Mouse (Mus musculus): ENCODE data around the gene Cfap157. TPM values are rescaled to one million over a fixed set of nuclear protein-coding genes. Genes with fewer than 3 reads are reported as not detected.

Cfap157 gene
- polyA plus RNA-seq (2014; fragmentation: Illumina TruSeq; extraction: RNeasy Lipid Tissue Mini Kit (QIAGEN cat#74804); ENCODE audit: low replicate concordance), result not detected

GRCm38 (mm10) chr2:32784048-32784681 is at the start of gene Cfap157:
Gene Cfap157, minus strand, starts transcription at chr2:32784428.

GRCm38 (mm10) chr2:32775359-32776074 is 8.7 kb downstream of the Cfap157 start, which contains the start of the genes Ttc16 and Ptrh1:
Gene Ttc16, minus strand, starts transcription at chr2:32775633.
Gene Ptrh1, plus strand, starts transcription at chr2:32775786.

GRCm38 (mm10) chr2:32757056-32757845 is 27.0 kb downstream of the Cfap157 start, which contains the start of gene Tor2a:
Gene Tor2a, plus strand, starts transcription at chr2:32757234.

GRCm38 (mm10) chr2:32740916-32741272 is 43.3 kb downstream of the Cfap157 start, which contains the start of gene 6330409D20Rik:
Gene 6330409D20Rik, minus strand, starts transcription at chr2:32741016.

Other genes starting within 250 kb of the Cfap157 start
- gene Fam102a, start 249.1 kb downstream of the Cfap157 start, polyA plus RNA-seq (2014; fragmentation: Illumina TruSeq; extraction: RNeasy Lipid Tissue Mini Kit (QIAGEN cat#74804); ENCODE audit: low replicate concordance), result 15.2 TPM
- 2.4 TPM for gene Dpm2, start 213.6 kb downstream of the Cfap157 start, polyA plus RNA-seq (2014; fragmentation: Illumina TruSeq; extraction: RNeasy Lipid Tissue Mini Kit (QIAGEN cat#74804); ENCODE audit: low replicate concordance)
- gene Pip5kl1, start 209.6 kb downstream of the Cfap157 start, polyA plus RNA-seq (2014; fragmentation: Illumina TruSeq; extraction: RNeasy Lipid Tissue Mini Kit (QIAGEN cat#74804); ENCODE audit: low replicate concordance), result not detected
- gene 9430097D07Rik, start 208.7 kb downstream of the Cfap157 start, polyA plus RNA-seq (2014; fragmentation: Illumina TruSeq; extraction: RNeasy Lipid Tissue Mini Kit (QIAGEN cat#74804); ENCODE audit: low replicate concordance), result not detected
- 0.59 TPM for gene St6galnac4, start 197.3 kb downstream of the Cfap157 start, polyA plus RNA-seq (2014; fragmentation: Illumina TruSeq; extraction: RNeasy Lipid Tissue Mini Kit (QIAGEN cat#74804); ENCODE audit: low replicate concordance)
- 0.30 TPM for gene St6galnac6, start 184.7 kb downstream of the Cfap157 start, polyA plus RNA-seq (2014; fragmentation: Illumina TruSeq; extraction: RNeasy Lipid Tissue Mini Kit (QIAGEN cat#74804); ENCODE audit: low replicate concordance)
- gene Ak1, start 162.7 kb downstream of the Cfap157 start, polyA plus RNA-seq (2014; fragmentation: Illumina TruSeq; extraction: RNeasy Lipid Tissue Mini Kit (QIAGEN cat#74804); ENCODE audit: low replicate concordance), result 0.33 TPM
- 0.11 TPM for gene Eng, start 137.8 kb downstream of the Cfap157 start, polyA plus RNA-seq (2014; fragmentation: Illumina TruSeq; extraction: RNeasy Lipid Tissue Mini Kit (QIAGEN cat#74804); ENCODE audit: low replicate concordance)
- not detected for gene Fpgs, start 80.3 kb downstream of the Cfap157 start, polyA plus RNA-seq (2014; fragmentation: Illumina TruSeq; extraction: RNeasy Lipid Tissue Mini Kit (QIAGEN cat#74804); ENCODE audit: low replicate concordance)
- 31.9 TPM for gene Cdk9, start 71.4 kb downstream of the Cfap157 start, polyA plus RNA-seq (2014; fragmentation: Illumina TruSeq; extraction: RNeasy Lipid Tissue Mini Kit (QIAGEN cat#74804); ENCODE audit: low replicate concordance)
- gene Sh2d3c, start 63.4 kb downstream of the Cfap157 start, polyA plus RNA-seq (2014; fragmentation: Illumina TruSeq; extraction: RNeasy Lipid Tissue Mini Kit (QIAGEN cat#74804); ENCODE audit: low replicate concordance), result 0.19 TPM
- gene 6330409D20Rik, start 43.4 kb downstream of the Cfap157 start, polyA plus RNA-seq (2014; fragmentation: Illumina TruSeq; extraction: RNeasy Lipid Tissue Mini Kit (QIAGEN cat#74804); ENCODE audit: low replicate concordance), result not detected
- 1.3 TPM for gene Tor2a, start 27.2 kb downstream of the Cfap157 start, polyA plus RNA-seq (2014; fragmentation: Illumina TruSeq; extraction: RNeasy Lipid Tissue Mini Kit (QIAGEN cat#74804); ENCODE audit: low replicate concordance)
- gene Ttc16, start 8.8 kb downstream of the Cfap157 start, polyA plus RNA-seq (2014; fragmentation: Illumina TruSeq; extraction: RNeasy Lipid Tissue Mini Kit (QIAGEN cat#74804); ENCODE audit: low replicate concordance), result 0.41 TPM
- gene Ptrh1, start 8.6 kb downstream of the Cfap157 start, polyA plus RNA-seq (2014; fragmentation: Illumina TruSeq; extraction: RNeasy Lipid Tissue Mini Kit (QIAGEN cat#74804); ENCODE audit: low replicate concordance), result 0.82 TPM
- 2.4 TPM for gene Stxbp1, start 62.8 kb upstream of the Cfap157 start, polyA plus RNA-seq (2014; fragmentation: Illumina TruSeq; extraction: RNeasy Lipid Tissue Mini Kit (QIAGEN cat#74804); ENCODE audit: low replicate concordance)
- gene Fam129b, start 91.7 kb upstream of the Cfap157 start, polyA plus RNA-seq (2014; fragmentation: Illumina TruSeq; extraction: RNeasy Lipid Tissue Mini Kit (QIAGEN cat#74804); ENCODE audit: low replicate concordance), result 0.15 TPM
- gene Rpl12, start 177.1 kb upstream of the Cfap157 start, polyA plus RNA-seq (2014; fragmentation: Illumina TruSeq; extraction: RNeasy Lipid Tissue Mini Kit (QIAGEN cat#74804); ENCODE audit: low replicate concordance), result 102 TPM
- 2.8 TPM for gene Lrsam1, start 177.2 kb upstream of the Cfap157 start, polyA plus RNA-seq (2014; fragmentation: Illumina TruSeq; extraction: RNeasy Lipid Tissue Mini Kit (QIAGEN cat#74804); ENCODE audit: low replicate concordance)
- not detected for gene Slc2a8, start 197.7 kb upstream of the Cfap157 start, polyA plus RNA-seq (2014; fragmentation: Illumina TruSeq; extraction: RNeasy Lipid Tissue Mini Kit (QIAGEN cat#74804); ENCODE audit: low replicate concordance)